Mouse (Mus musculus): ENCODE data around the gene Hsd11b2.

Gene Hsd11b2

DNA sequence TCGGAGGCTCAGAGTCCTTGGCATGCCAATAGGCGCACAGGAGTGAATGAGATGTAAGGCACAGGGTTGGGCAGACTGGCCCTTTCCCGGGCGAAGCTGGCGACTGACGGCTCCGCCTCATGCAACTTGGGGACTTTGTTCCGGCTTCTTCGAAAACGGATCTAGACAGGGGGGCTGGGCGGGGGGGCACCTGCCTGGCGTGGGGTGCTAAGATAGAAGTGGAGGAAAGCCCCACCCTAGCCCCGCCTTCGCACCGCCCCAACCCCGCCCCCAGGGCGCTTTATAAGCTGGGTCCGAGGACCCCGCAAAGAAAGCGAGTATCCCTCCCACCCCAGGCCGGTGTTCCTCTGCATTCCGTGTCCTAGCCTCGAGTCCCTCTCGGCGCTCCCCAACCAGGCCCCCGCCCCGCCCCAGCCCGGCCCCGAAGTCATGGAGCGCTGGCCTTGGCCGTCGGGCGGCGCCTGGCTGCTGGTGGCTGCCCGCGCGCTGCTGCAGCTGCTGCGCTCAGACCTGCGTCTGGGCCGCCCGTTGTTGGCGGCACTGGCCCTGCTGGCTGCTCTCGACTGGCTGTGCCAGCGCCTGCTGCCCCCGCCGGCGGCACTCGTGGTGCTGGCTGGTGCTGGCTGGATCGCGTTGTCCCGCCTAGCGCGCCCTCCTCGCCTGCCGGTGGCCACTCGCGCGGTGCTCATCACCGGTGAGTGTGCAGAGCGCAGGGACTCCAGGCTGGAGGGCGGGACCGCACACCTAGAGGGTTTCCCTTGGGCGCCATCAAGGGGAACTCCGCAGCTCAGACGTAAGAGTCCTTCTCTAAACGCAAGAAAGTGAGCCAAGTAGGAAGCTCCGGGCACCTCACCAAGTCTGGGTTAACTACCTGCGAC lies at the start of gene Hsd11b2:
TSS of gene Hsd11b2 (plus strand) at position 320 of the 878 bp plus-strand sequence.
- no peak for DNase-seq (ENCODE audit: extremely low read depth, low read depth, low spot score)

DNA sequence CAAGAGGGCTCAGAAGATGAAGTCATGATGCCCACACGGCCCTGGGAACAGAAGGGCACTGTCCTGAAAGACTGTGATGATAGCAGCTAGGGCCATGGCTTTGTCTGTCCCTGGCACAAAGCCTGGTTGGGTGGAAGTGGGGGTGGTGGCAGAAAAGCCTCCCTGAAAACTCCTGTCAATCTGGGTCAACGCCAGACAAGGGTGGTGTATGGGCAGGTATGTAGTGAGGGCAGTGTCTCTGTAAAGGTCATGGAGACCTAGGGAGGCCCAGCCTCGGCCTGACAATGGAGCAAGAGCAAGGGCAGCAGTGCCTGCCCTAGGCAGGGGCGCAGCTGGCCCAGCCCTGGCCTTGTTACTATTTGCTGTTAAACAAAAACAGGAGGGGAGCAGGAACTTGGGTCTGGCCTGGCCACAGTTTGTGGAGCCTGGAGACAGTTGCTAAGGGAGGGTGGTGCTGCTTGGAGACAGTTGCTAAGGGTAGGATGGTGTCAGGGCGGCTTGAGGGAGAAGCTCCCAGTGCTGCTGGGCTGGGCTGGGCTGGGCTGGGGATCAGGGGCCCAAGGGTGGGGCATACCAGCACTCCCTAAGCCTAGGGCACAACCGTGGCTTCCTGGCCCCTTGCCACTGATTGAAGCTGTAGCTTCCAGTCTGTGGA lies 49.4 kb upstream of the Hsd11b2 start:
- no peak for DNase-seq (ENCODE audit: extremely low read depth, low read depth, low spot score)

DNA sequence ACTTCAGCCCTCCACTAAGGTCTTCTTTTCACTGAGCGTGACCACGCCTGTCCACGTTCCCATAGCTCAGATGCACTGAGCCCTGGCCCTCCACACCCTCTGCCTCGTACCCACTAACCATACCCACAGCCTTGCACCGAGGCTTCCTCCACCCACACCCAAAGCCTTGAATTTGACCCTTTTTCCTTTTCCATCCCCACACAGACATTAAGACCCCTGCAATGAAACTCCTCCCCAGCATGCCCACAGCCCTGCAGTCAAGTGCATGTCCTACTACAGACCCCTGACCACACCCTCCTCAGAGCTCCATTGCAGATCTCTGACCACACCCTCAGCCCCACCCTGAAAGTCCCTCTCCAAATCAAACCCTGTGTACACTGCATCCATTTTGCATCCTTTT lies 48.7 kb upstream of the Hsd11b2 start:
- no peak for DNase-seq (ENCODE audit: extremely low read depth, low read depth, low spot score)

- no peak for DNase-seq (ENCODE audit: extremely low read depth, low read depth, low spot score)
Measured at GRCm38 (mm10) chr8:105470262-105470661, 48.3 kb upstream of the Hsd11b2 start.

GRCm38 (mm10) chr8:105470681-105471313 lies 47.8 kb upstream of the Hsd11b2 start:
- no peak for DNase-seq (ENCODE audit: extremely low read depth, low read depth, low spot score)

- no peak for DNase-seq (ENCODE audit: extremely low read depth, low read depth, low spot score)
Measured at GRCm38 (mm10) chr8:105471314-105472015, 47.1 kb upstream of the Hsd11b2 start, which contains the start of gene Tppp3. Tppp3 (minus strand) TSS chr8:105471526.

GRCm38 (mm10) chr8:105472414-105472932 lies 46.1 kb upstream of the Hsd11b2 start:
- DNase-seq (ENCODE audit: extremely low read depth, low read depth, low spot score) = no peak

DNA sequence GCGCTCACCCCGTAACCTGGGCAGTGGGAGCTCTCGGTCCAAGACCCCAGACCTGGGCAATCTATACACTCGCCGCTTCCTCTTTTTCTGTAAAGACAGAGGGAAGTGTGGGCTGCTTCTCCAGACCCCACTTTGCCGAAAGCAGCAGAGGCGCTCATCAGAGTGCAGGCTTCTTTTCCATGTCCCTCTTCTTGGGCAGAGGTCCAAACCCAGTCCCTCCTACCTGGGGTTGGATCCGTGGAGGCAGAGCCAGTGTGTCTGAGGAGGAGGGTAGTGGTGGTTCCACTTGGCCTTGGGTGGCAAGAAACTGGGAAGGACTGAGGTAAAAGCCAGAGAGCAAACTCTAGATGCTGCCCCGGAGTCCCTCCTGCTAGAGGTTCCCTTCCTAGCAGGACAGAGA lies 45.6 kb upstream of the Hsd11b2 start:
- DNase-seq (ENCODE audit: extremely low read depth, low read depth, low spot score) = no peak

GRCm38 (mm10) chr8:105473816-105474606 lies 44.5 kb upstream of the Hsd11b2 start:
- DNase-seq (ENCODE audit: extremely low read depth, low read depth, low spot score) = no peak

- no peak for DNase-seq (ENCODE audit: extremely low read depth, low read depth, low spot score)
Measured at GRCm38 (mm10) chr8:105474680-105475079, 43.9 kb upstream of the Hsd11b2 start.

DNA sequence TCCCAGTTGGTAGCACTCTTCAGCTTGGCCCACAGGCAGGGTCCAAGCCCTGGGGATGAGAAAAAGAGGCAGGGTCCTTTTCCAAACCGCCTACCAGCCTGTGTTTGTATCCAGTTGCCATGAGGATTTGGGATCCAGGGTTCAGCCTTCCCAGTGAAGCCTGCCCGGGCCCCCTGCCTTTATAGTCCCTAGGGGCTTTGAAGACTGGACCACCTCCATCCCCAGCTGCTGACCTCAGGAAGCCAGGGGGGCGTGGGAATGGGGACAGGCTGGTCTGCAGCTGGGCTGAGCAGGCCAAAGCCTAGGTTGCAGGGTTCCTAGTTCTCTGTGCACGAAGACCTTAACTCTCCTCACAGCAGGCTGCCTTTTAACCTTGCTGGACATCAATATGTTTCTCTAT lies 43.3 kb upstream of the Hsd11b2 start:
- no peak for DNase-seq (ENCODE audit: extremely low read depth, low read depth, low spot score)

- DNase-seq (ENCODE audit: extremely low read depth, low read depth, low spot score) = no peak
Measured at GRCm38 (mm10) chr8:105475742-105476141, 42.8 kb upstream of the Hsd11b2 start.

GRCm38 (mm10) chr8:105476161-105476560 lies 42.4 kb upstream of the Hsd11b2 start:
- no peak for DNase-seq (ENCODE audit: extremely low read depth, low read depth, low spot score)

DNA sequence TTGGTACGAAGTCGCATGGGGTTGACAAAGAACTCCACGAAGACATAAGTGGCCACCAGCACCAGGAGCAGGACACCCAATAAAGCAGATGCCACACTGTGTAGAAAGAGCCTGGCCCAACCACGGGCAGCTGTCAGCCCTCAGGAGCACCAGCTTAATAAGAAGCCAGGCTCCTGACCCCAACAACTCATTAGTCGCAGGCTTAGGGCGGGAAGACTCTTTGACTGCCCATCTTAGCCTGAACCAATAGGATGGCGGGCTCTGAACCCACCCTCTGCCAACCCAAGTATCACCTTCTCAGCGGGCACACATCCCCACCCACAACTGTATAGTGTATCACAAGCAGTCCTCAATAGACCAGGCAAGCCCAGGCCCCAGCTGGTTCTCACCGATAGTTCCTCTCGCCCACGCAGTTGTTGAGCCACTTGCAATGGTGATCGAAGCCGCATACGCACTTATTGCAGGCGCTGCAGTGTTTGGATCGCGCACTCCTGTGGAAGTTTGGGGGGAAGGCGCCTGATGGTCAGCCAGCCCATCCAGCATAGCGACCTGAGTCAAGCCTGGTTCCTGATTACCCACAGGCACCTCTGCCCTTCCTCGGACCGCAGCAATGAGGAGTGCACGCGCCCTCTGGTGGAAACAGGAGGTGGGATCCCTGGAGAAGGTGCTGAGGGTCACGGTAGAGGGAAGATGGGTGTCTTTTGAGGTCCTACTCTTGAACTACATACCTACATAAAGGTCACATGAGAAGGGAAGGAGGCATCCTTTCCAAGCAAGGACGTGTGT lies 41.7 kb upstream of the Hsd11b2 start:
- DNase-seq (ENCODE audit: extremely low read depth, low read depth, low spot score) = no peak

DNA sequence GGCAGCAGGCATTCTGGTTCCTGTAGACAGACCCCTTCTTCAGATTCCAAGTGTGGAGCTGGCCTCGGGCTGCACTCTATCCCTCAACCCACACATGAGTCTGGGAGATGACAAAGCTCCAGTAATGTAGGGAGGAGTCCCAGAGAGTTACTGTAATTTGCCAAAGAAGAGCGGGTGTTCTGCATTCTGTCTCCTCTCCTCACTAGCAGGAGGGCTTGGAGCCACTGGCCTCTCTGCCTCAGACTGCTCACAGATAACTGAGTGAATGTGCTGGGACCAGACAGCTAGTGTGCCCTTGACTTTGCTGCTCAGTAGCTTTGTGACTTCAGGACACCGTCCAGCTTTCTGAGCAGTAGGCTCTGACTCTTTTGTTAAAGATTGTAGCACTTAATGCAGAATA lies 40.8 kb upstream of the Hsd11b2 start:
- DNase-seq (ENCODE audit: extremely low read depth, low read depth, low spot score) = no peak

DNA sequence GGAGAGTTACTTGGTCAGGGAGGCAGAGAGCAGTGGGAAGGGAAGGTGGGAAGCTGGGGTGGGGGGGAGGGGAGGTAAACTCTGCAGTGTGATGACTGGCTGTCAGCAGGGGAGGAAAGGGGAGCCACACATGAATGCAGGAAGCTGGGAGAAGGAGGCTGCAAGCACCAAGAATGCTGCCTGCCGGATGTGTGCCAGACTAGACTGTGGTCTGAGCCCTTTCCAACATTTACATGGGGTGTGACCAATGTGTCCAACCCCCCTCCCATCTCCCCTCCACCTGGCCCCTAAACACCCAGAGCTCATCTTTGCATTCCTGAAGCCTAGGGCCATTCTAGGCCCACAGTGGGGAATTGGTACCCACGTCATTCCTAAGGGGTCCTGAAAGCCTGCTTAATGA lies 37.5 kb upstream of the Hsd11b2 start:
- DNase-seq (ENCODE audit: extremely low read depth, low read depth, low spot score) = no peak

GRCm38 (mm10) chr8:105481453-105481852 lies 37.1 kb upstream of the Hsd11b2 start:
- no peak for DNase-seq (ENCODE audit: extremely low read depth, low read depth, low spot score)

DNA sequence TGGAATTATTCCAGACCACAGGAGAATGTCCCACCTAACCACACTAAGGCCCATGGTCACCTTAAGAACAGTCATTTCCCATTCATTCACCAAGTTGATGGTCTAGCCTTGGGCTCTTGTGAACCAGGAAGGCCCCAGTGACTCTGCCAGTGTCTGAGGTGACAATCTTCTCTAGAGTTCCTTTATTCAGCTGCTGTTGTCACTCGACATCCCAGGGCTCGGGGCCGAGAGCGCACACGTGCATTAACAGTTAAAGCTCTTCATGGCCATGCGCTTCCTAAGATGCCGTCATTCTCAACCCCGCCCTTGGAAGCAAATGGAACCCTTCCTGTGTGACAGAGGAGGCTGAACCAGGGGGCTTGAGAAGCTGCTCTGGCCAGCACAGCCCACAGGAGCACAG lies 36.4 kb upstream of the Hsd11b2 start:
- no peak for DNase-seq (ENCODE audit: extremely low read depth, low read depth, low spot score)

All from fat pad, adult 2 months (tissue).